Mouse (Mus musculus): ENCODE results near the gene Yju2.

DNA sequence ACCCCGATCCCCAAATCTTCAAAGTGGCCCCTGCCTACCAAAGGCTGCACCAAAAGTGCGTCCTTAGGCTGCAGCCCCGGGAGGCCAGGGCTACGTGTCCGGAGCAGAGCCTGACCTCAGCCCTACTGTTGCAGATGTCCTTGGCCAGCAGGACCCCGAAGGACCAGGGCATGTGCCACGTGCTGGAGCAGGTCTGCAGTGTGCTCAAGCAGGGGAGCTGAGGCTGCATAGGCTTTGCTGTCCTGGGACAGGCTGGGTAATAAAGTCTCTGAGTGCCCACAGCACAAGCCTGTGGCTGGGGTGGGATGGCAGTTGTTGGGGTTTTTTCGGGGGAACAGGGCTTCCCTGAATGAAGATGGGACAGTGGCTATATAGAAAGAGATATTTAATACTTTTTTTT is 57.5 kb downstream of the Yju2 start:
- TF ChIP-seq ZNF384 (IDR thresholded peaks at IDR 0.05; ENCODE audit: low read depth, low read length) (no peak), RCOR1 (conservative IDR thresholded peaks at IDR 0.05; ENCODE audit: low read depth, low read length) (no peak), POLR2A (IDR thresholded peaks at IDR 0.05; ENCODE audit: low read depth, low read length) (no peak), CTCF (conservative IDR thresholded peaks at IDR 0.05 in 1 of 2, IDR thresholded peaks at IDR 0.05 in 1 of 2; ENCODE audit: low read depth in 2 of 2, low read length in 2 of 2) (no peak), RAD21 (IDR thresholded peaks at IDR 0.05; ENCODE audit: low read depth, low read length) (no peak), JUND (conservative IDR thresholded peaks at IDR 0.05; ENCODE audit: low read depth, low read length) (no peak), ZC3H11A (IDR thresholded peaks at IDR 0.05; ENCODE audit: low read depth, low read length) (no peak), EP300 (IDR thresholded peaks at IDR 0.05; ENCODE audit: low read length) (no peak), MEF2A (IDR thresholded peaks at IDR 0.05; ENCODE audit: borderline replicate concordance, low read depth, low read length) (no peak), HCFC1 (IDR thresholded peaks at IDR 0.05; ENCODE audit: low read depth, low read length) (no peak), SIN3A (IDR thresholded peaks at IDR 0.05; ENCODE audit: low read length) (no peak), POLR2AphosphoS2 (IDR thresholded peaks at IDR 0.05; ENCODE audit: low read depth, low read length) (no peak), USF1 (IDR thresholded peaks at IDR 0.05; ENCODE audit: low read depth, low read length) (no peak), MAX (IDR thresholded peaks at IDR 0.05; ENCODE audit: low read length) (no peak)
